Mouse (Mus musculus) MEL (cell line): ENCODE measurements around the gene Klf3. TPM values are rescaled to one million over a fixed set of nuclear protein-coding genes. Genes with fewer than 3 reads are reported as not detected.

ENCODE experiments used
- DNase-seq: peaks from one replicate; pipeline ENCODE4 v3.0.0; 2011; ENCODE audit warnings: low read depth, low spot score
- H3K27ac ChIP-seq: 2 replicates; pipeline ENCODE4 v1.5.1; 2012; ENCODE audit warnings: low read depth, mild to moderate bottlenecking, control low read depth, low read length, moderate library complexity; ENCODE audit not compliant: control insufficient read depth
- H3K27me3 ChIP-seq, 2 experiments: fragments of 150-350 bp in 1 of 2; sonication (generic) in 1 of 2; 2 replicates each; pipeline ENCODE4 v1.6.1; 2012; ENCODE audit warnings: low read length in 2 of 2, mild to moderate bottlenecking in 2 of 2, improper control_type of control experiment in 1 of 2, moderate library complexity in 1 of 2; ENCODE audit not compliant: insufficient read depth in 2 of 2, control insufficient read depth in 1 of 2
- H3K36me3 ChIP-seq, 2 experiments: 2 replicates each; pipeline ENCODE4 v1.6.1; 2012 to 2014; ENCODE audit warnings: low read length in 2 of 2, improper control_type of control experiment in 1 of 2, inconsistent platforms in 1 of 2, mild to moderate bottlenecking in 1 of 2; ENCODE audit not compliant: insufficient read depth in 2 of 2, control insufficient read depth in 1 of 2
- H3K4me1 ChIP-seq, 2 experiments: fragments of 150-350 bp in 1 of 2; sonication (generic) in 1 of 2; 2 replicates each; pipeline ENCODE4 v1.6.1; 2012; ENCODE audit warnings: low read length in 2 of 2, improper control_type of control experiment in 1 of 2, mild to moderate bottlenecking in 1 of 2; ENCODE audit not compliant: insufficient read depth in 2 of 2, control insufficient read depth in 1 of 2
- H3K4me3 ChIP-seq, 2 experiments: fragments of 150-350 bp in 1 of 2; sonication (generic) in 1 of 2; 2 replicates each; pipeline ENCODE4 v1.5.1; 2012; ENCODE audit warnings: low read depth in 2 of 2, low read length in 2 of 2, mild to moderate bottlenecking in 2 of 2, moderate library complexity in 2 of 2, control low read depth in 1 of 2, improper control_type of control experiment in 1 of 2; ENCODE audit not compliant: control insufficient read depth in 1 of 2, insufficient read depth in 1 of 2
- H3K79me2 ChIP-seq: 2 replicates; pipeline ENCODE4 v1.6.1; 2012; ENCODE audit warnings: mild to moderate bottlenecking, low read length, moderate library complexity; ENCODE audit not compliant: control insufficient read depth, poor library complexity, insufficient read depth
- H3K9ac ChIP-seq: 2 replicates; pipeline ENCODE4 v1.6.1; 2012; ENCODE audit warnings: low read depth, mild to moderate bottlenecking, control low read depth, low read length, moderate library complexity; ENCODE audit not compliant: control insufficient read depth, poor library complexity, severe bottlenecking
- H3K9me3 ChIP-seq: fragments of 150-350 bp; sonication (generic); replicated peaks from 2 replicates; pipeline ENCODE4 v1.6.1; 2012; ENCODE audit warnings: mild to moderate bottlenecking, low read length, improper control_type of control experiment, moderate library complexity; ENCODE audit not compliant: insufficient read depth
- BHLHE40 ChIP-seq: IDR thresholded peaks from 2 replicates; pipeline ENCODE4 v1.6.1; 2012; ENCODE audit warnings: low read depth, mild to moderate bottlenecking, inconsistent platforms, low read length, improper control_type of control experiment, borderline replicate concordance
- CHD2 ChIP-seq: IDR thresholded peaks from 2 replicates; pipeline ENCODE4 v1.6.1; 2011; ENCODE audit warnings: low read length, improper control_type of control experiment
- EP300 ChIP-seq, 2 experiments: IDR thresholded peaks; 2 replicates each; pipeline ENCODE4 v1.6.1; 2011; ENCODE audit warnings: improper control_type of control experiment in 2 of 2, low read length in 2 of 2, low read depth in 1 of 2, mild to moderate bottlenecking in 1 of 2
- ETS1 ChIP-seq: IDR thresholded peaks from 2 replicates; pipeline ENCODE4 v1.6.1; 2012; ENCODE audit warnings: low read depth, mild to moderate bottlenecking, inconsistent platforms, low read length, improper control_type of control experiment, moderate library complexity
- GATA1 ChIP-seq: IDR thresholded peaks from 2 replicates; pipeline ENCODE4 v1.6.1; 2011; ENCODE audit warnings: low read depth, low read length, improper control_type of control experiment
- JUND ChIP-seq: IDR thresholded peaks from 2 replicates; pipeline ENCODE4 v1.6.1; 2011; ENCODE audit warnings: low read depth, mild to moderate bottlenecking, improper control_type of control experiment, low read length
- KAT2A ChIP-seq: conservative IDR thresholded peaks from 2 replicates; pipeline ENCODE4 v1.6.1; 2012; ENCODE audit warnings: low read depth, low read length, improper control_type of control experiment, inconsistent platforms
- MAFK ChIP-seq: IDR thresholded peaks from 2 replicates; pipeline ENCODE4 v1.6.1; 2011; ENCODE audit warnings: low read depth, mild to moderate bottlenecking, low read length, improper control_type of control experiment, borderline replicate concordance
- MAX ChIP-seq: IDR thresholded peaks from 2 replicates; pipeline ENCODE4 v1.6.1; 2011; ENCODE audit warnings: low read length, improper control_type of control experiment
- MYB ChIP-seq: IDR thresholded peaks from 2 replicates; pipeline ENCODE4 v1.6.1; 2011; ENCODE audit warnings: mild to moderate bottlenecking, low read depth, low read length, improper control_type of control experiment
- NELFE ChIP-seq: IDR thresholded peaks from 2 replicates; pipeline ENCODE4 v1.6.1; 2011; ENCODE audit warnings: low read depth, low read length, improper control_type of control experiment
- POLR2A ChIP-seq, 2 experiments: IDR thresholded peaks; 2 replicates each; pipeline ENCODE4 v1.6.1; 2011 to 2012; ENCODE audit warnings: low read length in 2 of 2, mild to moderate bottlenecking in 2 of 2, control low read depth in 1 of 2, improper control_type of control experiment in 1 of 2, low read depth in 1 of 2, moderate library complexity in 1 of 2; ENCODE audit not compliant: control insufficient read depth in 1 of 2, insufficient read depth in 1 of 2, poor library complexity in 1 of 2
- POLR2AphosphoS2 ChIP-seq: IDR thresholded peaks from 2 replicates; pipeline ENCODE4 v1.6.1; 2011; ENCODE audit warnings: low read length, improper control_type of control experiment
- RAD21 ChIP-seq: IDR thresholded peaks from 2 replicates; pipeline ENCODE4 v1.6.1; 2011; ENCODE audit warnings: mild to moderate bottlenecking, low read depth, low read length, improper control_type of control experiment
- SMC3 ChIP-seq: IDR thresholded peaks from 2 replicates; pipeline ENCODE4 v1.6.1; 2011; ENCODE audit warnings: low read depth, low read length, improper control_type of control experiment
- TAL1 ChIP-seq: IDR thresholded peaks from 2 replicates; pipeline ENCODE4 v1.6.1; 2012; ENCODE audit warnings: mild to moderate bottlenecking, inconsistent platforms, low read length, moderate library complexity, mixed read lengths
- TBP ChIP-seq: IDR thresholded peaks from 2 replicates; pipeline ENCODE4 v1.8.0; 2011; ENCODE audit warnings: low read depth, low read length, improper control_type of control experiment
- UBTF ChIP-seq: IDR thresholded peaks from 2 replicates; pipeline ENCODE4 v1.6.1; 2012; ENCODE audit warnings: low read depth, mild to moderate bottlenecking, inconsistent platforms, low read length, improper control_type of control experiment, moderate library complexity, borderline replicate concordance; ENCODE audit not compliant: insufficient read depth
- USF1 ChIP-seq: IDR thresholded peaks from 2 replicates; pipeline ENCODE4 v1.6.1; 2014; ENCODE audit warnings: low read depth, mild to moderate bottlenecking, inconsistent platforms, low read length, improper control_type of control experiment, moderate library complexity
- ZMIZ1 ChIP-seq: IDR thresholded peaks from 2 replicates; pipeline ENCODE4 v1.6.1; 2012; ENCODE audit warnings: low read depth, mild to moderate bottlenecking, inconsistent platforms, low read length, improper control_type of control experiment, moderate library complexity
- ZNF384 ChIP-seq: IDR thresholded peaks from 2 replicates; pipeline ENCODE4 v1.6.1; 2012; ENCODE audit warnings: low read depth, mild to moderate bottlenecking, inconsistent platforms, low read length, improper control_type of control experiment
- polyA plus RNA-seq, 2 experiments: library from polyadenylated mRNA; stranded (reverse) in 1 of 2; unstranded in 1 of 2; fragments of >175 nt in 1 of 2; fragments of >200 nt in 1 of 2; gene quantifications; 2 replicates each; pipeline versions ENCODE4 v1.2.1 to v1.2.4; 2012; ENCODE audit warnings: low replicate concordance in 2 of 2, low read depth in 1 of 2; ENCODE audit not compliant: insufficient read length in 2 of 2, insufficient read depth in 1 of 2, missing spikeins in 1 of 2
- total RNA-seq: library from RNA; depleted of rRNA; stranded (reverse); fragments of 300-350 nt; gene quantifications from 2 replicates; pipeline ENCODE4 v1.2.3, GENCODE M21; 2012

The Klf3 gene
- total and polyA plus RNA-seq, 3 experiments: 7.1 to 72.2 (median 39.7) TPM

DNA sequence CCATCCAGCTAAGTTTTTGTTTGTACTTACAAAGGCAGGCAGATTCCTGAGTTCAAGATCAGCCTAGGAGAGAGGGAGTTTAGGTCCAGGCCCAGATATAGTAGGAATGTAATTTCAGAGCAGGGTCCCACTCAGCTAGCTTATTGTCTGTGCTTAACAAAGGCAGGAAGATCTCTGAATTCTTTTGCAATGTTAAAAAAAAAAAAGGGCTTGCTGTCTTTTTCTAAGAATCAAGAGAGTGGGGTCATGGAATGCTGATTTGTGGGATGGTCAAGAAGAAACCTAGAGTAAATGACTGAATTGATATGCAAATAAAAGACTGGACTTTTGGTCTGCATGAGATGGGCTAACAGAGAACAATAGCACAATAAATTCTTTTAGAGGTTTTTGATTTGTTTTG is 52.0 kb downstream of the Klf3 start:
- Histone ChIP-seq H3K27ac (no peak overlapping the region), H3K79me2 (no peaks in the 10 kb centered on the region), H3K9me3 (no peaks in the 10 kb centered on the region), H3K9ac (no peak overlapping the region), H3K4me1 (peaks cover 0 to 4% of the 10 kb centered on the region in 2 experiments; a peak in 1 of 4 replicates), H3K4me3 (no peak overlapping the region), H3K36me3 (no peaks in the 10 kb centered on the region), H3K27me3 (no peaks in the 10 kb centered on the region)
- TF ChIP-seq NELFE (no peak), TBP (no peak), ZNF384 (no peak), ZMIZ1 (no peak), TAL1 (no peak), GATA1 (no peak), ETS1 (no peak), JUND (no peak), POLR2AphosphoS2 (no peak), KAT2A (no peak), BHLHE40 (no peak), CHD2 (no peak), RAD21 (no peak), MAX (no peak), UBTF (no peak), MYB (no peak), USF1 (no peak), SMC3 (no peak), POLR2A (IDR thresholded peaks at IDR 0.05; ENCODE audit: control insufficient read depth in 1 of 2, insufficient read depth in 1 of 2, low read depth in 1 of 2, low read length in 2 of 2, poor library complexity in 1 of 2) (no peak)
- no peak for DNase-seq

DNA sequence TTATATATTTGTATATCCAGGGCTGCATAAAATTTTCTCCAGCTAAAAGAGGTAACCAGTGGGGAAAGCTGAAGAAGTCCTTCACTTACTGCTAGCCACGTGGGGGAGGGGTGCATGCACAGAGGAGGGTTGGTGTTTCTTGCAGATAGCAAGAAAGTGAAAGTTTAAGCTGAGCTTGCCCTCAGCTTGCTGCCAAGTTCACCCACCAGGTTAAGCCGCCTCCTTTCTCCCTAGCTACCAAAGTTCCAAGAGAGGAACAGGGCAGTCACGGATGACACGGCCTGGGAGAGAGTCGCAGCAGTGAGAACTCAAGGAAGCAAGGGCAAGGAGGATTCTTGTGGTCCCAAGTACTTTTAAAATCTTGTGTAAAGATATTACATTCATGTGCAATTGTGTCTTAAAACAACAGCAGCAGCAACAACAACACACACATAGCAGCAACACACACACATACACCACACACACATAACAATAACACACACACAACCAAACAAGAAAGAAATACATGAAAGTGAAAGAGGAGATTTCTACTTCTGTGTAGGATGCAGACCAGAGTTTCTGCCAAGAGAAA is 57.8 kb downstream of the Klf3 start:
- Histone ChIP-seq H3K4me3 (no peak overlapping the region), H3K79me2 (no peaks in the 10 kb centered on the region), H3K9ac (no peak overlapping the region), H3K9me3 (no peaks in the 10 kb centered on the region), H3K4me1 (peaks cover 0 to 9% of the 10 kb centered on the region in 2 experiments; a peak in 2 of 4 replicates), H3K27ac (no peak overlapping the region), H3K27me3 (no peaks in the 10 kb centered on the region), H3K36me3 (peaks cover 0 to 6% of the 10 kb centered on the region in 2 experiments; a peak in 2 of 4 replicates)
- TF ChIP-seq EP300 (IDR thresholded peaks at IDR 0.05; ENCODE audit: low read depth in 1 of 2, low read length in 2 of 2) (0 out of 4 replicates have a peak, but pooled peaks have one; percentile 16 to 18), MAFK (no peak)
- peak; percentile 19 for DNase-seq
